Mouse (Mus musculus): ENCODE measurements around the gene Macf1. TPM values are rescaled to one million over a fixed set of nuclear protein-coding genes. Genes with fewer than 3 reads are reported as not detected.
"Not testable (repeated sequence)": the region's sequence is repeated elsewhere in the genome, so short reads cannot be mapped to it uniquely, and the experiment has no call there.

Gene Macf1
- total RNA-seq, 2 experiments from 2014 or later: 49.0 to 55.4 TPM

DNA sequence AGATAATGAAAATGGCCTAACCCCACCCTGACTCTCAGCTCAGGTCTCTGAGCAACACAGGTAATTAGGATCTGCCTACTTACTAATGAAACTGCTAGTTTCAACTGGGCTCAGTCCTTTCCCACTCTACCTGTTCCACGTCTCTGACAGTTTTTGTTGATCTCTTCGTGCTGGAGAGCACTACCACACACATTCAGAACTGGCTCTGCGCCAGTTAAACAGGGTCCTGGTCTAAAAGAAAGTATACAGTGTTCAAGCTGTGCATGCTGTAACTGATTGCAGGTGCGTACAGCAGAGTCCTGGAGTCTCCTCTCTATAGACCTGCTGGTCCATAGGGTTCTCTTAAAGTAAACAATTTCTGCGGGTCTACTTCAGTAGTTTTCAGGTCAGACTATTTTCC is 41.3 kb downstream of the Macf1 start:
- DNase-seq (ENCODE audit: low spot score): no peak

DNA sequence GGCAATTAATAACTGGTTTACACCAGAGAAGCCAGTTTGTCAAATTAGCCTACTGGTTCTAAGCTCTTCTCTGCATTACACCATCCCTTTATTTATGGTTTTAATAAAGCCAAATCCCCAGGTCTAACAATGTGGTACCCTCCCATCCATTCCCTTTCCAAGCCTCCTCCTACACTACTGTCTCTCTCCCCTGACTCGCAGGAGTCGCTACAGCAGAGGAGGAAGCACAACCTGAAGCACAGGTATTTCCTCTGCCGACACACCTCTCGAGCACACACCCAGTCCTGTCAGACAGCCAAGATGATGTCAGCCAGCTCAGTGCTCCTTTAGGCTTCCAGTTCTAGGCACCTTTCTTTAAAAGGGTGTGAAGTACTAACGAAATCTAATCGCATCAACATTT is 47.0 kb downstream of the Macf1 start:
- DNase-seq (ENCODE audit: low spot score): no peak

DNA sequence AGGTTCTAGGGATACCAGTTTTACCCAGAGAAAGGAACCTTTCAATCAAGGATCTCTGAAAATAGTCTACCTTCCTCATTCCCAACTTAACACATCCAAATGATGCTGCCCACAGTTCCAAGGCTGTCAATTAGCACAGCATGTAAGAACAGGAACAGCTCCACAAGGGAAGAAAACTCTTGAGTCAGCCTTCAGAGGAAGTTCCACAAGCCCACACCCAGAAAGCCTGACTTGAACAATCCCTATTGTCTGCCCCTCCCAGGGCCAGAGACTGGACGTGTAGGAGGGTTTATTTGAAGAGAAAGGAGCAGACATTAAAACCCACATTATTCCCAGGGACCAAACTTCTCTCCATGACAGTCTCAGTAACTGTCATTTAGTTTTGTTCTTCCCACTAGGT is 48.7 kb downstream of the Macf1 start:
- DNase-seq (ENCODE audit: low spot score): no peak

DNA sequence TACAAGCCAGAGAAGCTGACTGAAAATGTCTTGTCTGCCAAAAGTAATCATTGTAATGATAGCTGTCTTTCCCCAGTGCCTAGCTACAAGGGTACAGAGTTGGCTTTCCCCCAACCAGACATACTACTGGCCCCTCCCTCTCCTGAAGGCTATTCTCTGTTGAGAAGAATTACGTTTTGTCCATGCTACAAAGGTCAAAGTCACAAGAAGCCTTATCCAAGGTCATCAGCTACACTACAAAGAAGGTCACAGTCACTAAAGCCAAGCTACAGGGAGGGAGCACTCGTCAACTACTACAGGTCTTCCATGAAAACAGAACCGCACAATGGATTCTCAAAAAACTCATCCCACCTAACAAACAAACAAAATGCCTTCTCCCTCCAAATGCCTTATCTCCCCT is 49.7 kb downstream of the Macf1 start:
- no peak for DNase-seq (ENCODE audit: low spot score)

DNA sequence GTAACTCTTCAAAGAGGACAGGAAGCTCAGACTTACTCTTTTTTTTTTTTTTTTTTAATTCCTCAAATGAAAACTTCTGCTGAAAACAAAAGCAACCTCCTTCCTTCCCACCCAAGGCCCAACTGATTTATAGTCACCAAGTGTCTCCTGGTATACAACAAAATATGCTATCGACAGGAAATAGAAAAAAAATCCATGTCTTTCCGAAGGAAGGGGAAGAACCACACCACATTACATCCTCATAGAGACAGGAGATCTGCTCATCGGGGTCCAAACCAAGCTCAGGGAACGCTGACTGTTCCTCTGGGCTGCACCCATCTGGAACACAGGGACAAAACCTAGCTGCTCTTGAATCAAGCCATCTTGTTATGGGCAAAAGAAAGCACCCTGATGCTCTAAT is 50.3 kb downstream of the Macf1 start:
- no peak for DNase-seq (ENCODE audit: low spot score)

DNA sequence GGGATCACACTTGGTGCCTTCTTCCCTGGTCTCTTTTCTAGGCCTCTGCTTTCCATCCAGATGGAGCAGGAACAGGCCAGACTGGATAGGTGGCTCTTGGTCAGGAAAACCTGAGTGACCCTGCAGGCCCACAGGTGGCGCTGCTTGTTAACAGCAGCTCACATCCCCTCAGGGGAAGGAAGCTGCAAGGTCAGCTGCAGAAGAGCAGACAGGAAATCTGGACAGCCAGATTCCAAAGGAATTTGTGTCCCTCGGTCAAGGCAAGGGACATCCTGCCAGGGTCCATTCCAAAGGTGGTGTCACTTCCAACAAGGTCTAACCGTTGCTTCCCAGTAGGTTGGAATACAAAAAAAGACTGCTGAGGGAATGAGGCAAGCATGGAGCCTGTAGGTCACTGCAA is 50.8 kb downstream of the Macf1 start:
- DNase-seq (ENCODE audit: low spot score): peak; percentile 52

DNA sequence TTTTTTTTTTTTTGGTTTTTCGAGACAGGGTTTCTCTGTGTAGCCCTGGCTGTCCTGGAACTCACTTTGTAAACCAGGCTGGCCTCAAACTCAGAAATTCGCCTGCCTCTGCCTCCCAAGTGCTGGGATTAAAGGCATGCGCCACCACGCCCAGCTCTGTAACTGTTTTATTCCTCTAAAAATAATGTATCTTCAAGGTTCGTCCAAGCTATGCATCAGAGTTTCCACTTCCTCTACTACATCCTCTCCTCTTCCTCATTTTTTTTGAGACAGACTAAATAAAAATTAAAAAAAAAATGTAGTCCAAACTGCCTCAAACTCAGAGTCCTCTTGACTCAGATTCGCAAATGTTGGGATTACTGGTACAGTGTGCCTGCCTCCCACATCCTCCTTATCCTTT is 52.0 kb downstream of the Macf1 start:
- not testable (repeated sequence) for DNase-seq (ENCODE audit: low spot score)

DNA sequence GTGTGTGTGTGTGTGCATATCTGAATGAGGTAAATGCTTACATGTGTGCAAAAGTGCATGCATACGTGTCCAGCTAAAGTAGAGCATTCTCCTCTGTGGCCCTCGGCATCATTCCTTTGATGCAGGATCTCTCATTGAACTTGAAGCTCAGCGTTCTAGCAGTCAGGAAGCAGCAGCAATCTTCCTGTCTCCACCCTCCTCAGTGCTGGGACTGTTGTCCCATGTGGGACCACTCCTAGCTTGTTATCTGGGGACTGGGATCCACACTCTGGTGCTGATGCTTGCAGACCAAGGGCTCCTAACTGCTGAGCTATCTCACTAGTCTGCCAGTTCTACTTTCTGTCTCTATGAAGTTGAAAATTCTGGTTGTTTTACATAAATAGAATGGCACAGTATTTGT is 52.5 kb downstream of the Macf1 start:
- DNase-seq (ENCODE audit: low spot score): no peak

DNA sequence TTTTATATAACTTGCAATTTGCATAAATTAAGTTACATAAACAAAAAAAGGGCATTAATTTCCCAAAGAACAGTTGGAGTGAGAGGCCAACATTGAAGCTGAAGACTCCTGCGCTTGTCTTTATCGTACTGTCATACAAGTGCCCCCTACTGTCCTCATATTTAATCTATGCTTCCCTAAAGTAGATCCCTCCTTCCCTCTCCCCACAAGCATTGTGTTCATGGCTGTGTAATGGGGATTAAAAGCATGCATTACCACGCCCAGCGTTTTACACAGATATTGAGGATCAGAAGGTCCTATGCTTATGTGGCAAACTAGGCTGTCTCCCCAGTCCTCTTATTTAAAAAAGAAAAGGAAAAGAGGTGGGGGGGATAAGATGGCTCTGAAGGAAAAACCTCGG is 56.5 kb downstream of the Macf1 start:
- DNase-seq (ENCODE audit: low spot score): no peak

DNA sequence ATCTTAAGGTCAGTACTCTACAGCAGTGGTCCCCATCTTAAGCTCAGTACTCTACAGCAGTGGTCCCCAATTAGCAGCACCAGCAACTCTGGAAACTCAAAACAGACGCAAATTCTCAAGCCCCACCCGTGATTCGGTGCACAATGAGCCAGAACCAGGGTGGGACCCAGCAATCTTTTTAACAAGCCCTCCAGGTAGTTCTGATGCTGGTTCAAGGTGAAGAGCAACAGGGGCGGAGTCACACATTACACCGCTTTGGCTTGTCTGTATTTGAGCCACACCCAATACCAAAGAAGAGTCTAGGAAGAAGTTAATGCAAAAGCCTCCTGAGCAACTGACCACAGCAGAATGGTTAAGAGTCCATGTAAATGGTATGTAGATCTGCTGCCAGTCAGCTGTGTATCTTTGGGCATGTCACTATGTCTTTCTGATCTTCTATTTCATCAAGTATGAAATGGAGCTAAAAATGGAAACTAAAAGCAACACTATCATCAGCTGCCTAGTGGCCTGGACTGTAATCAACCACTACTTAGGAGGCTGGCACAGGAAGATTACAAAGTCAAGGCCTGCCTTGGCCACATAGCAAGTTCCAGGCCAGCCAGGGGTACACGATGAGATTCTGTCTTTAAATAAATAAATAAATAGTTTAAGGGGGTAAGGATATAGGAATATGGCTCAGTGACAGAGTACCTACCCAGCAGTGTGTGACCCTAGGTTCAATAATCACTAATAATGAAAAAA is 58.7 kb downstream of the Macf1 start:
- no peak for DNase-seq (ENCODE audit: low spot score)

DNA sequence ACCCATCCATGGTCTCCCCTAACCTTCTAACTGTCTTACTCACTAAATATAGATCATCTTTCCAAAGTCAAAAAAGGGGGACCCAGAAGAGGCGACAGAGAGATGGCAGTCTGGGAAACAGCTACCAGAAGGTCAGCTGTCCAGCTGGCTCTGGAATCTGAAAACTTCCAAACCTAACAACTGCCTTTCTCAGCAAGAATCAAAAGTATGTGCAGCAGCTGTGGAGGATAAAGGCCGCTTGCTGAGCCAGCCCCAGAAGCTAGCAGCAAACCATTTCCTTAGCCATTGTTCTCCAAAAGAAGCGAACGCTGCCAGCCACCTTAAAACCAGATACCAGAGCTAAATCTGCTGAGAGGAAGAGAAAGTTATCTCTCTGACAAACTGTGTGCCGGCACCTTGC is 59.7 kb downstream of the Macf1 start:
- peak; percentile 11 for DNase-seq (ENCODE audit: low spot score)

DNA sequence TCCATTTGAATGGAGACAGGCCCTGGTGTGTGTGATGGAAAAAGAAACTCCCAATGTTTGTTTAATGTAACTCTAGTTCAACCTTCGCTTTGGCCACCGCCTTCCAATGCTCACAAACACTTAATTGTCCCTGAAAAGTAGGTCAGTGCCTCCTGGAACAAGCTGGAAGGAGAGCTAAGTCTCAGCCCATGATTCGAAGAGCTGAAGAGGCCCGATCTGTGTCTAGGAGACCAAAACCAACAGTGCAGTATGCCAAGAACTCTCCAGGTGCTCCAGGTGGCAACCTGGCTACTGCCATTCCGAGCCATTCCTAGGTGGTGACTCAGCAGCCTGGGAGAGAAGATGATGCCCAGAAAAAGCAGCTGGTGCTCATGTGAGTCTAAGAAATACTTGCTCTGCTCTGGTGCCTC is 60.4 kb downstream of the Macf1 start:
- peak; percentile 11 for DNase-seq (ENCODE audit: low spot score)

DNA sequence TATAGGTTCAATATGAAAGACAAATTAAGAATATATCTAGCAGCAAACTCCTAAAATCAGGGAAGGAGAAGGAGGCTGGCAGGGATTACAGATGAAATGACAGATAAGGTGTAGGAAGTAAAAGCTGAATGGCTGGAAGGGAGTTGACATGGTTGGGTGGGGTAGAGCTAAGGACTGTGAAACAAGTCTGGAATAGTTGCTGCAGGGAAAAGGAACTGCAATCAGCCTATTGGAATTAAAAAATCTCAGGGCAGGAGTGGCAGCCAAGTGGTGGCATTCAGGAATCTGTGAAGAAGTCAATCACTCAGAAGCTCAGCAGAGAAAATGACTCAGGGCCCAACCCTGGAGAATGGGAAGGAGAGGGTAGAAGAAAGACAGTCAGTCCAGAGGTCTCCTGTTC is 62.4 kb downstream of the Macf1 start:
- DNase-seq (ENCODE audit: low spot score): no peak

DNA sequence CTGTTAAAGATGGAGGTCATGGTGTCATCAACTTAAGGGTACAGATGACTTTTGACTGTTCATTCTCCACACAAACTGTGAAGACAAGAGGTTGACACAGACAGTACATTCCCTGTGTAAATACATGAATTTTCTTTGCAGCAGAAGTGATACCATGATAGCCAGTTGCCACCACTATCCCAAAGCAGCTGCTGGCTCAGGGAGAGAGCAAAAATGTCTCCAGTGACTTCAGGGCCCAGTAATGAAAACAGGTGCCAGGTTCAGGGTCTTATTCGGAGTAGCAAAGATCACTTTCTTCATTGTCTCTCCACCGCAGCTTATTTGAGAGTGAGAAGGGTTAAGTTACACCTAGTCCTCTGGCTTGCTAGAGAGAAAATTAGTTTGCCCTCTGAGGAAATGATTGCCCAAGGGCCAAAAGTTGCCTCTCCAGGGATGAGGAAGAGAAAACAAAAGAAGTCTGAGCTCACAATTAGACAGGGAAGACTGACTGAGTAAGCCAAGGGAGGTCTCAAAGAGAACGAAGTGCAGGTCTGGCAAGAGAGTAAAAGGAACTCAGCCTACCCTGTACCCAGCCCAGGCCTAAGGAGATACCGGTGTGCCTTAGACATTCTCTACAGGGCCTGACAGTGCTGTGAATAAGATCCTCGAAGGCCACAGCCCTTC is 66.3 kb downstream of the Macf1 start:
- no peak for DNase-seq (ENCODE audit: low spot score)

DNA sequence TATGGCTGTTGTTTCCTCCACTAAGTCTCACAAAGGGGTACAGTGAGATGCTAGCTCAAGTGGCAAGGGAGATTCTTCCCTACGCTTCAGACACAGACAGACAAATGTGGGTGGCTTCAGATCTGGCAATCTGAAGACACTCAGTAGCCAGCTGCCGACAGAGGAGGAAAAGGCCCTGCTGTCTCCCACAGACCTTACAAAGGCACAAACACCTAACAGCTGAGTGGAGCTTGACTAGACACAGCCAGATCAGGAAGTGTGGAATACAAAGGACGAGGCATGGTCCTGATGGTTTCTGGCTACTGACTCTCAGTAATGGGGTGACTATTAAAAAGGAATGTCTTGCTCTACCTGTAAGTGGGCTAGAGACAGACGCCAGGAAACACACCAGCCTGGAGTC is 67.2 kb downstream of the Macf1 start:
- no peak for DNase-seq (ENCODE audit: low spot score)

DNA sequence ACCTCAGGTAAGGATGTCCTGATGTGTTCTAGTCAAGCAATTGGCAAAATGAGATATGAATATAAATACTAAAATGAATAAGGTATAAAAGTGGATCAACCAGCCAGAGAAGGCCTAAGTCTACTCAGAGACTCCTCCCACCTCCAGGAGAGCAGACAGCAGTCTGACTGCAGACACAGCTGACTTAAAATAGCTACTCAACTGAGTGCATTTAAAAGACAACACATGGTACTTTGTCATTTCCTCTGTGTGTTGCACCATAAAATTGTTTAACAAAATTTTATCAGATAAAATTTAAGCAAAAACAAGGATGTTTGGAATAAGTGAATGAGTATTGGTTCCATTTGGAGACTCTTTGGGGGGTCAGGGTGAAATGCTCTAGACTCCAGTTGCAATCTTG is 67.7 kb downstream of the Macf1 start:
- no peak for DNase-seq (ENCODE audit: low spot score)

DNA sequence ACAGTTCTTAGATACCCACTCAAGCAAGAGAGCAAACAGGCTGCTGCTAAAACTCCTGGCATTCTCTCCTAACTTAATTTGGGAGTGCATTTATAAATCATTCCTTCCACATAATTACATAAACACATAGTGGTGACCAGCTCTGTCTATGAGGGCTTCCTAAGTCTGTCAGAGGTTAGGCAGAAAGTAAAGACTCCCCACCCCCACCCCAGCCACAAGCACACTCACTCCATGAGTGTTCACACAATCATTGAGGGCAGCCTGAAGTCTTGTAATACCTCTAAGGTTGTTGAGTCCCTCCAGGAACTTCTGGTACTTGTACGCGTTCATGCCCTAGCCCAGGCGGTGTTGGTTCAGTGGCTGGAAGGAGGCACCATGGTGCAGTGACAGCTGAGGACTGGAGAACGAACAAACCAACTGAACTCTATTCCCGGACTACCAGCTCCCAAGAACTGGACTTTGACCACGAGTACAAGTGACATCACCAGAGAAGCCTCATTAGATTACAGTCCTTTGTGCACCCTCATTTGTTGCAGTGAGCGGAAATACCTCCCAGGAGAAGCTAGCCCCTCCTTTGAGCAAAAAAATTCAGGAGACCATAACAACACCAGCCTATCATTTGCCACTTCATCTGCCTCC is 70.7 kb downstream of the Macf1 start:
- no peak for DNase-seq (ENCODE audit: low spot score)

DNA sequence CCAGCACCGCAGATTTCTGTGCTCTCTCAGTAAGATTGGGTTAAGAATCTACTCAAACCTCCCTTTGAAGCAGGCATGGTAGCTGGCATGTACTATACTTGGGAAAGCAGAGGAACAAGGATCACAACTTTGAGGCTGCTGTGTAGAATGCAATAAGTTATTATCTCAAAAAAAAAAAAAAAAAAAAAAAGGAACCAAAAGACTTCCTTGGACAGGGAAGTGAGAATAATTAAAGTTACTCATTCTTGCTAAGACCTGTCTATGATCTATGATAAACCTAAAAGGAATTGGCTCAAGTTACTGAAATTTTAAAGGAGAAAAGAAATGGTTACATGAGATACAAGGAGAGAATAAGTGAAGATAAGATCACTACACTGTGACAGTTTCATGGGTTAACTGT is 72.2 kb downstream of the Macf1 start:
- DNase-seq (ENCODE audit: low spot score): no peak

DNA sequence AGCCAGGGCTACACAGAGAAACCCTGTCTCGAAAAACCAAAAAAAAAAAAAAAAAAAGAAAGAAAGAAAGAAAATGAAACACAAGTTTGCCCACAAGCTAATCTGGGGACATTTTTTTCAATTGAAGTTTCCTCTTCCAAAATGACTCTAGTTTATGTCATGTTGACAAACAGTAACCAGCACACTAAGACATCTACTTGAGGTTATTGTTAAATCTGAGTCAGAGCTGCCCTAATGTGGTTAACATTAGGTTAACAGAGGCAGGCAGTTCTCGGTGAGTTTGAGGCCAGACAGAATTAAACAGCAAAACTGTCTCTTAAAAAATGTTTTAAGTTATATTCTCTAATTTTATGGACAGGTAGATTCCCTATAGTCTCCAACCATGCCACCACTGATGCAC is 72.9 kb downstream of the Macf1 start:
- DNase-seq (ENCODE audit: low spot score): no peak

DNA sequence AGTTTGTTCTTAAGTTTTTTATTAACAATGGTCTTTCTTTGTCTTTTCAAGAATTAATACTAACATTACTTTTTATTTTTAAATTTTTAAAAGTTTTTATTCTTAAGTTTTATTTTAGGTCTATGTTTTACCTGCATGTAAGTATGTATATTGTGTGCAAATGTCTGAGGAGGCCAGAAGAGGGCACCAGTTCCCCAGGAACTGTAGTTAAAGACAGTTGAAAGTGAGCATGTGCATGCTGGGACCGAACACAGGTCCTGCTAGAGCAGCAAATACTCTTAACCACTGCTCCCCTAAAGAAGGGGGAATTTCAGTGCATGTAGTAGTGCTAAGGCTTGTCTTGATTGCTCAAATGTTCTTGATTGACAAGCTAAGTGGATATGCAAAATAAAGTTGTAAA is 77.0 kb downstream of the Macf1 start:
- no peak for DNase-seq (ENCODE audit: low spot score)

DNA sequence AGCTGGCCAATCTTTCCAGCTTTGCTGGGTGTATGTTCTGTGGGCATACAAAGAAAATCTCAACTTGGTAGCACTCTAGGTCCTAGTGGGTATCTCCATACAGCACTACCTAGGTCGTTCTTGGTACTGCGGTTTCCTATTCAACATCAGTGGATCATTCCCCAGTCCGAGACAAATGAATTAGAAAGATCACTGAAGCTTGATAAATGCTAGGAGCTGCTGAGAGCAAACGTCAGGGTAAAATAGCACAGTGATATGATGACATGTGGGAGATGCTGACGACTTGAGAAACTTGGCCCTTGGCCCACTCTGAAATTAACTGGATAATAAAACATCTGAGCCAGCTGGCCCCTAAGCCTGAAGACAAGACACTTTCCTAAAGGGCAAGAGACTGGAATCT is 78.2 kb downstream of the Macf1 start:
- DNase-seq (ENCODE audit: low spot score): no peak

DNA sequence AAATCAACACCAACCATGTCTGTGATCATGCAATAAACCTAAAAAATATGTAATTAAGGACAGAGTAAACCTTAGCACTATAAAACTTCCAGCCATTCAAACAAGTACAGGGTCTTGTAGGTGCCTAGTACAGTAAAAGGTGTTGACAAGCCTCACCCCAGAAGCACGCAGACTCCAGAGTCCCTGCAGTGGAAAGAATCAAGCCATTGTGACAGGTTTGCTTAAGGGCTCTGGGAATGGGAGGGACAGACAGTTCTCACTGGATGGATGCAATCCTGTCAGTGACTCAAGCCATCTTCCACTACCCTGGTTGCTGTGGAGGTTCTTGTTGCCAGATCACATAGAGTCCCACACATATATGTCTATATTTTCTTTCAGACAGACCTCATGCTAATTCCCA is 78.9 kb downstream of the Macf1 start:
- DNase-seq (ENCODE audit: low spot score): no peak

DNA sequence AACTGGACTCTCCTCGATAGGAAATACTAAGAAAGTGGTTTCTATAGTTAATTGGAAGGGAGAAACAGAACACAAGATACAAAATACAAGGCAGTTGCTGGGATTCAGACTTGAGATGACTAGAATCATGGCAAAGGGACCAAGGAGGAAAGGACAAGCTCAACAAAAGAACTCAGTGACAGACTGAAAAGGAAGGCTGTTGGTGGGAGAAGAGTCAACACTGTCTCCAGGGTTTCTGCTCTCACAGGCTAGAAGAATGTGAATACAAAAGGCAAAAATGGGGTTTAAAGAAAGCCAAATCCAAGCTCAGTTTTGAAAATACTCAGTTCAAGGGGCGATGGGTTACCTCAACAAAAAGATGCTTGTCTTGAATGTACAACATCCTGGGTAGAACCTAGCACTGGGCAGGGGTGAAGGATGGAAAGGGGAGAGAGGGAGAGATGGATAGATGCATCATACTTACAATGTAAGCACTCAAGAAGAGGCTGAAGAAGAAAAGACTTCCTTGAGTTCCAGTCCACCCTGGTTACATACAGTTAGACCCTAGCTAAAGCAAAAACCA is 81.4 kb downstream of the Macf1 start:
- DNase-seq (ENCODE audit: low spot score): no peak

Data from gastrocnemius, adult 18-20 months (tissue).